Mouse (Mus musculus): Measurements from ENCODE around the gene Dmrtc1c1. TPM values are rescaled to one million over a fixed set of nuclear protein-coding genes. Genes with fewer than 3 reads are reported as not detected.
"Not testable (repeated sequence)": the region's sequence is repeated elsewhere in the genome, so short reads cannot be mapped to it uniquely, and the experiment has no call there.

The Dmrtc1c1 gene
- not detected for total RNA-seq (2021)

GRCm38 (mm10) chrX:102802663-102803062 is at the start of gene Dmrtc1c1:
Dmrtc1c1 (plus strand) TSS chrX:102802963.
- DNase-seq; intact Hi-C loops (cut with DNase I): not testable (repeated sequence)

GRCm38 (mm10) chrX:102765878-102766277 is 36.9 kb upstream of the Dmrtc1c1 start:
- intact Hi-C loops (cut with DNase I) = no loop called here
- DNase-seq = no peak

- intact Hi-C loops (cut with DNase I) = no loop called here
- DNase-seq = no peak
Measured at GRCm38 (mm10) chrX:102812311-102812710, 9.5 kb downstream of the Dmrtc1c1 start.

GRCm38 (mm10) chrX:102854516-102854915 is 51.8 kb downstream of the Dmrtc1c1 start, which contains the start of gene Dmrtc1c2:
Dmrtc1c2 (minus strand) TSS chrX:102854616.
- DNase-seq; intact Hi-C loops (cut with DNase I): not testable (repeated sequence)

Other genes with a start within 250 kb of the Dmrtc1c1 start
- 10 to 100 TPM; 29.2 to 38.2 TPM for gene Phka1, start 158.7 kb upstream of the Dmrtc1c1 start, total RNA-seq (2021)
- gene Gm3880, start 116.0 kb upstream of the Dmrtc1c1 start, total RNA-seq (2021) = not detected
- not detected for gene Gm9112, start 95.3 kb upstream of the Dmrtc1c1 start, total RNA-seq (2021)
- not detected for gene Dmrtc1b, start 95.1 kb upstream of the Dmrtc1c1 start, total RNA-seq (2021)
- gene Dmrtc1c2, start 51.7 kb downstream of the Dmrtc1c1 start, total RNA-seq (2021) = not detected
- gene 1700031F05Rik, start 65.0 kb downstream of the Dmrtc1c1 start, total RNA-seq (2021) = not detected
- not detected for gene Dmrtc1a, start 105.7 kb downstream of the Dmrtc1c1 start, total RNA-seq (2021)
- gene 1700011M02Rik, start 105.9 kb downstream of the Dmrtc1c1 start, total RNA-seq (2021) = not detected
- not detected for gene 1700018G05Rik, start 125.4 kb downstream of the Dmrtc1c1 start, total RNA-seq (2021)

Data from heart, postnatal 36 days (tissue).